ENCODE assay signal across 31 mouse cellular contexts in genomic region chr5:53663665-53664064, GRCm38 (mm10). TPM values are rescaled to one million over a fixed set of nuclear protein-coding genes. Genes with fewer than 3 reads are reported as not detected.
"Had no signal": no experiment of that assay in that cellular context is flagged by ENCODE, and none has a peak within 500 bp of the region (broad histone marks: within the 10 kb centered on the region; RNA-seq: fewer than 3 reads in every experiment).

No protein-coding gene starts in this region.

- H3K9ac ChIP-seq: embryonic facial prominence, embryonic 12.5 days; embryonic facial prominence, embryonic 13.5 days; embryonic facial prominence, embryonic 15.5 days; forebrain, embryonic 12.5 days; forebrain, embryonic 13.5 days; forebrain, embryonic 15.5 days; forebrain, postnatal 0 days had no signal

- ATAC-seq: forebrain, embryonic 13.5 days; forebrain, embryonic 14.5 days; forebrain, embryonic 15.5 days; forebrain, embryonic 16.5 days; forebrain, postnatal 0 days had no signal

- H3K9me3 ChIP-seq: embryonic facial prominence, embryonic 10.5 days; embryonic facial prominence, embryonic 12.5 days; embryonic facial prominence, embryonic 13.5 days; embryonic facial prominence, embryonic 15.5 days; forebrain, embryonic 10.5 days; forebrain, embryonic 12.5 days; forebrain, embryonic 13.5 days; forebrain, embryonic 15.5 days had no signal

- H3K27me3 ChIP-seq: embryonic facial prominence, embryonic 12.5 days; embryonic facial prominence, embryonic 13.5 days; embryonic facial prominence, embryonic 15.5 days; forebrain, embryonic 12.5 days; forebrain, embryonic 13.5 days; forebrain, embryonic 15.5 days had no signal

- H3K4me2 ChIP-seq: embryonic facial prominence, embryonic 12.5 days; embryonic facial prominence, embryonic 13.5 days; embryonic facial prominence, embryonic 15.5 days; forebrain, embryonic 12.5 days; forebrain, embryonic 13.5 days; forebrain, embryonic 15.5 days had no signal

- H3K36me3 ChIP-seq: embryonic facial prominence, embryonic 10.5 days; embryonic facial prominence, embryonic 12.5 days; embryonic facial prominence, embryonic 15.5 days; forebrain, embryonic 12.5 days; forebrain, embryonic 15.5 days had no signal

- H3K27ac ChIP-seq: embryonic facial prominence, embryonic 10.5 days; embryonic facial prominence, embryonic 12.5 days; embryonic facial prominence, embryonic 13.5 days; embryonic facial prominence, embryonic 15.5 days; forebrain, embryonic 10.5 days; forebrain, embryonic 12.5 days; forebrain, embryonic 13.5 days; forebrain, embryonic 15.5 days; gastrocnemius, adult 2 months; heart, adult 2 months had no signal

- H3K4me1 ChIP-seq: embryonic facial prominence, embryonic 10.5 days; embryonic facial prominence, embryonic 12.5 days; embryonic facial prominence, embryonic 13.5 days; embryonic facial prominence, embryonic 15.5 days; forebrain, embryonic 10.5 days; forebrain, embryonic 12.5 days; forebrain, embryonic 13.5 days; forebrain, embryonic 15.5 days had no signal

- H3K4me3 ChIP-seq: embryonic facial prominence, embryonic 10.5 days; embryonic facial prominence, embryonic 12.5 days; embryonic facial prominence, embryonic 13.5 days; embryonic facial prominence, embryonic 15.5 days; erythroblast, embryonic 14.5 days; forebrain, embryonic 10.5 days; forebrain, embryonic 12.5 days; forebrain, embryonic 13.5 days; forebrain, embryonic 15.5 days; gastrocnemius, adult 2 months; heart, adult 2 months had no signal

- DNase-seq: cerebellum, adult 2 months; cerebellum, adult 8-10 months; cerebellum, adult 9-10 months; cerebellum, adult 9-11 months; cerebellum, postnatal 10 days; cerebellum, postnatal 14 days; cerebellum, postnatal 25 days; cerebellum, postnatal 36 days; embryo, embryonic 11 days; forebrain, postnatal 0 days; gastrocnemius, adult 2 months; gastrocnemius, postnatal 10 days; gastrocnemius, postnatal 14 days; gastrocnemius, postnatal 25 days; gastrocnemius, postnatal 36 days; heart, adult 18-20 months; heart, adult 2 months had no signal

RNA-seq across cellular contexts. Expression of gene Cckar, which starts 43.8 kb away (rescaled TPM):
- polyA plus RNA-seq: cortical plate, adult 2 months; erythroblast, embryonic 14.5 days; frontal cortex, adult 2 months; gonadal fat pad, adult 2 months had no signal
